Mouse (Mus musculus) left cerebral cortex, adult 9 months (tissue): ENCODE results near the gene A630076J17Rik.

Experiments used
- DNase-seq, 2 experiments: peaks; one replicate each; pipeline ENCODE4 v3.0.0; 2022; ENCODE audit warnings: low spot score in 2 of 2

The A630076J17Rik gene

GRCm38 (mm10) chr3:107230527-107230926, at the start of gene A630076J17Rik:
Gene A630076J17Rik, plus strand, starts transcription at chr3:107230614.
- no peak for DNase-seq

- no peak for DNase-seq
Observed at GRCm38 (mm10) chr3:107180860-107181259, 49.6 kb upstream of the A630076J17Rik start.

GRCm38 (mm10) chr3:107182756-107183155, 47.7 kb upstream of the A630076J17Rik start, which contains the start of gene Kcna10:
Gene Kcna10, plus strand, starts transcription at chr3:107183056.
- no peak for DNase-seq

GRCm38 (mm10) chr3:107183178-107183577, 47.2 kb upstream of the A630076J17Rik start:
- no peak for DNase-seq

GRCm38 (mm10) chr3:107185597-107185996, 44.8 kb upstream of the A630076J17Rik start:
- no peak for DNase-seq

GRCm38 (mm10) chr3:107187022-107187421, 43.4 kb upstream of the A630076J17Rik start:
- no peak for DNase-seq

GRCm38 (mm10) chr3:107188226-107188899, 42.1 kb upstream of the A630076J17Rik start:
- DNase-seq = peak; percentile 43 to 82

- no peak for DNase-seq
Observed at GRCm38 (mm10) chr3:107201310-107202180, 28.9 kb upstream of the A630076J17Rik start.

- DNase-seq = no peak
Observed at GRCm38 (mm10) chr3:107204413-107204812, 26.0 kb upstream of the A630076J17Rik start.

- no peak for DNase-seq
Observed at GRCm38 (mm10) chr3:107205170-107205569, 25.2 kb upstream of the A630076J17Rik start.

- DNase-seq = peak in 1 of 2 experiments; percentile 77
Observed at GRCm38 (mm10) chr3:107205994-107206393, 24.4 kb upstream of the A630076J17Rik start.

GRCm38 (mm10) chr3:107206490-107207150, 23.8 kb upstream of the A630076J17Rik start:
- DNase-seq = no peak

- DNase-seq = no peak
Observed at GRCm38 (mm10) chr3:107207625-107208253, 22.7 kb upstream of the A630076J17Rik start.

- no peak for DNase-seq
Observed at GRCm38 (mm10) chr3:107214606-107215005, 15.8 kb upstream of the A630076J17Rik start.

- no peak for DNase-seq
Observed at GRCm38 (mm10) chr3:107216400-107217100, 13.9 kb upstream of the A630076J17Rik start.

- DNase-seq = no peak
Observed at GRCm38 (mm10) chr3:107217101-107217480, 13.3 kb upstream of the A630076J17Rik start.

GRCm38 (mm10) chr3:107218572-107218971, 11.8 kb upstream of the A630076J17Rik start:
- no peak for DNase-seq

- DNase-seq = no peak
Observed at GRCm38 (mm10) chr3:107221608-107222007, 8.8 kb upstream of the A630076J17Rik start, which contains the start of gene Cym. Gene Cym, minus strand, starts transcription at chr3:107221732.

GRCm38 (mm10) chr3:107223230-107223629, 7.2 kb upstream of the A630076J17Rik start:
- DNase-seq = no peak

- DNase-seq = no peak
Observed at GRCm38 (mm10) chr3:107225820-107226219, 4.6 kb upstream of the A630076J17Rik start.

- DNase-seq = no peak
Observed at GRCm38 (mm10) chr3:107229221-107229620, 1.2 kb upstream of the A630076J17Rik start.
